Mouse (Mus musculus) lung, adult 2 months (tissue): ENCODE measurements around the gene Ahnak2. TPM values are rescaled to one million over a fixed set of nuclear protein-coding genes. Genes with fewer than 3 reads are reported as not detected.

Experiments
- DNase-seq: peaks from one replicate; pipeline ENCODE4 v3.0.0; 2022
- H3K4me1 ChIP-seq: fragments of 200-500 bp; 2 replicates; pipeline ENCODE4 v1.6.1; 2011; ENCODE audit warnings: low read length; ENCODE audit not compliant: control insufficient read depth, insufficient read depth
- H3K4me3 ChIP-seq: fragments of 200-500 bp; replicated peaks from 2 replicates; pipeline ENCODE3; 2011; ENCODE audit warnings: low read depth, mild to moderate bottlenecking, control low read depth, low read length; ENCODE audit errors: extremely low read depth
- CTCF ChIP-seq: fragments of 200-500 bp; IDR thresholded peaks from 2 replicates; pipeline ENCODE4 v1.5.1; 2011; ENCODE audit warnings: mild to moderate bottlenecking, low read length, control low read depth; ENCODE audit not compliant: insufficient read depth
- POLR2A ChIP-seq: fragments of 200-500 bp; IDR thresholded peaks from 2 replicates; pipeline ENCODE4 v1.6.1; 2011; ENCODE audit warnings: low read depth, mild to moderate bottlenecking, control low read depth, low read length, borderline replicate concordance; ENCODE audit errors: extremely low read depth
- WGBS: fragments of 180-500 bp; shearing (Covaris S2); methylation state at CpG from one replicate; pipeline ENCODE4 v1.1.7; 2018; 5-methylcytosine and 5-hydroxymethylcytosine counted together
- polyA plus RNA-seq: library from polyadenylated mRNA; depleted of rRNA; stranded (reverse); fragments of >200 nt; gene quantifications from 2 replicates; pipeline ENCODE4 v1.2.3, GENCODE M21; 2012; rRNA removed

Gene Ahnak2
- polyA plus RNA-seq, 1 experiment, result 13.3 TPM

DNA sequence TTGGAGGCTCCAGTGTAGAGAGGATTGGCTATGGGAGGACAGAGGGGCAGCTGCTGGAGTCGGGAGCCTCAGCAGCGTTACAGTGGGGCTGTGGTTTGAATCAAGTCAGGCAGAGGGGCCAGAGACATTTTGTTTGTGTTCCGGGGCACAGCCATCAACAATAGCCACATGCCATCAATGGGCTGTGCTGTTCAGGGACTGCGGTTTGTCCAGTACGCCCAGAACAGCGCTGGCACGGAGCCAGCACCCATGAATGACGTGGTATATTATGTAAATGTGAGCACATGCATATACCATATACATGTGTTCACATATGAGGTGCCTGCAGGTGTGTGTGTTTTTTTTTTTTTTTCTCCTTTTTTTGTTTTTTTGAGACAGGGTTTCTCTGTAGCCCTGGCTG is 74.7 kb downstream of the Ahnak2 start:
- WGBS, result 62% methylated on average over 8 of the region's 8 CpGs
- H3K4me1 ChIP-seq, result peaks cover under 1% of the 10 kb centered on the region; the same call in 1 of the 2 replicates
- no peak overlapping the region for H3K4me3 ChIP-seq
- TF ChIP-seq CTCF (no peak), POLR2A (no peak)
- no peak for DNase-seq

DNA sequence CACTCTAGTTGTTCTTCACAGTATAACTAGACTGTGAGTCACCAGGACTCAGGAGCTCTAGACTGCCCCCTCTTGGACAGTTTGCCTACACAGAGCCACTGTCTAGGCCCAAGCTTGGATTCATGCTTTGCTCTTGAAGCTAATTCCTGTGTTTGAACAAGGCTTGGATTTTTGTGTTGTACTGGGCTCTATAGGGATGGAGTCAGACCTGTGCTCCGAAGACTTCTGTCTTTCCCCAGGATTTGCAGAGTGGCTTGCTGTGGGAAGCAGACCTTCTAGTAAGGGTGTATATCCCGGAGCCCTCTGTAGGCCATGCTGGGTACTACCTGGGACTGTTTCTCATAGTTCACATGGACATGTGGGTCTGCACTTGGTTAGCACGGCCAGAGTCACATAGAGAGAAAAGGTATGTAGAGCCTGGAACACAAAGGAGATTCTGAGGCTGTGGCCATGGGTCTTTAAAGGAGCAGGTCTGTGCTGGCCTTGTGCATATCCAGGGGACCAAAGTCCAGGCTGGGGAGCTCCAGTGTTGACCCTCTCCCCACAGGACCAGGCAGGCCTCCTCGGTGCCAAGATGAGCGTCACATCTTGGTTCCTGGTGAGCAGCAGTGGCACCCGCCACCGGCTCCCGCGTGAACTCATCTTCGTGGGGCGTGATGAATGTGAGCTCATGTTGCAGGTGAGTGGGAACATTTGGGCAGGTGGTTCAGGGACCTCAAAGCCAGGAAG is 78.2 kb downstream of the Ahnak2 start:
- peaks cover 3% of the 10 kb centered on the region for H3K4me1 ChIP-seq
- peak; percentile 74 for DNase-seq
- no peak overlapping the region for H3K4me3 ChIP-seq
- WGBS, result 71% methylated on average over 11 of the region's 11 CpGs
- TF ChIP-seq POLR2A (no peak), CTCF (peak; percentile 42)

DNA sequence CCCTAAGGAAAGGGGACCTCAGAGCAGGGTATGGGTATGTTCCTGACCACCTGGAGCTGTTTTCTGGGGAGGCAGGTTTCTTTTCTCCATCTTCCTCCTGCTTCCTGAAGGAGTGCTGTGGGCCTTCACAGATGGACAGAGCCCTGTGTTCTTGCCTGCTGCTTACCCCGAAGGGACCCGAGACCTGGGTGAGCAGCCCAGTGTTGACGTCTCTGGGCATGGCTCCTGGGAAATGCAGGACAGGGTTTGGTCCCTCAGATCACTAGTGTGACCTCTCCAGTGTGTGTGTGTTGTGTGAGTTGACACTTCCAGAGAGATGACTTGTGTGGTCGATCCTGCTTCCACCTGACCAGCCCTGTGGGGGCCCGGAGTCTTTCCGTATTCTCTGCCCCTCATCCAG is 79.0 kb downstream of the Ahnak2 start:
- Histone ChIP-seq H3K4me1 (peaks cover 3% of the 10 kb centered on the region), H3K4me3 (no peak overlapping the region)
- no peak for DNase-seq
- 79% methylated on average over 6 of the region's 6 CpGs for WGBS
- TF ChIP-seq POLR2A, result no peak
- no peak for TF ChIP-seq CTCF

DNA sequence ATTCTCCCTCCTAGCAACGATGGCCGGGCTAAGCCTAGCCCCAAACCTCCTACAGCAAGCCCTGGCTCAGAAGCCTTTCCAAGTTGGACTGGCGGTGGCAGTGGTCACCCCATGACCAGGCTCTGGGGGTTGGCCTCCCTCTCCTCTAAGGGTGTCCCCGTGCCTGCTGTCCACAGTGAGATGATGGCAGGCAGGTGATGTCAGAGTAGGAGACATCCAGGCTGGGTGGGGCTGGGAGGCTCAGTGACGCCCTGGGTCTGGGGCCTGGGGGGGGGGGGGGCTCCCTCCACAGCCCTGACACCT is 79.5 kb downstream of the Ahnak2 start:
- 15% methylated on average over 5 of the region's 5 CpGs for WGBS
- Histone ChIP-seq H3K4me3 (peak overlapping the region; percentile 62), H3K4me1 (peaks cover 3% of the 10 kb centered on the region)
- DNase-seq, result no peak
- no peak for TF ChIP-seq CTCF
- no peak for TF ChIP-seq POLR2A

DNA sequence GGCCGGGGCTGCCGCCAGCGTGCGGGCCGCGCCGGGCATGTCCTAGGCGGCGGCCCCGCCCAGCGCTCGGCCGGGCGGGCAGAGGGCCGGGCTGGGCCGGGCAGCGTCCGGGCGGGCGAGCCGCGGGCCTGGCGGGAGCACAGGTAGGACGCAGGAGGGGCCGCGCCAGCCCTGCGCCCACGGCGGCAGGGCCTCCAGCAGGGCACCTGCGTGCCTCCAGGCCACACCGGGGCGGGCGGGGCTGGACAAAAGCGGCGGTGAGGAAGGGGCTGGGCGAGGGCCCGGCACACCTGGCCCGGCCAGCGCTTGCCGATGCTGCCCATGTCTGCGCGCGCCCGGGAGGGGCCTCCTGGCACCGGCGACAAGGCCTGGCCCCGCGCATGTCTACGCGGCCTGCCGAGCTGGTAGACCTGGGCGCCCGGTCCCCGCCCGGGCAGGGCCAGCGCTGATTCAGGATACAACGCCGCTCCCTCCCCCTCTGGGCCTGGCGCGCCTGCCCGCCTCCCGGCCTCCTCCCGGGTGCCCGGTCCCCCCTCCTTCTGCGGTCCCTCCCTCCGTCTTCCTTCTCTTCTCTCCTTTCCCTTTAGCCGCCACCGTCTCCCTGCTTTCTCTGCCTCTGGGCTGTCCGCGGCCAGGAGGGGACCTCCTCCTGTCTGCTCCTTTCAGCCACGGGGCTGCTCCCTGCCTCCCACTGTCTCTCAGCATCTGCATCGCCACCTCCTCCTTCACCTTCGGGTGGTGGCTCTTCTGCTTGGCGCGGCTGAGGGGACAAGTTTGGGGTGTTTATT is 80.0 kb downstream of the Ahnak2 start:
- TF ChIP-seq POLR2A, result 0 out of 2 replicates have a peak, but pooled peaks have one; percentile 7
- no peak for TF ChIP-seq CTCF
- WGBS, result 4% methylated on average over 70 of the region's 75 CpGs
- Histone ChIP-seq H3K4me3 (peak overlapping the region; percentile 62), H3K4me1 (peaks cover 3% of the 10 kb centered on the region)
- peak; percentile 68 for DNase-seq

Other genes starting within 250 kb of the Ahnak2 start
- 28.0 and 33.6 TPM in 2 replicates for gene Inf2, start 213.9 kb downstream of the Ahnak2 start, polyA plus RNA-seq
- gene Adssl1, start 182.6 kb downstream of the Ahnak2 start, polyA plus RNA-seq, result 33.3 and 39.0 TPM in 2 replicates
- gene Siva1, start 158.0 kb downstream of the Ahnak2 start, polyA plus RNA-seq, result 58.6 and 66.5 TPM in 2 replicates
- 166 and 187 TPM in 2 replicates for gene Akt1, start 127.8 kb downstream of the Ahnak2 start, polyA plus RNA-seq
- gene Zbtb42, start 123.8 kb downstream of the Ahnak2 start, polyA plus RNA-seq, result 40.9 and 51.2 TPM in 2 replicates
- 68.2 and 73.2 TPM in 2 replicates for gene Cep170b, start 82.2 kb downstream of the Ahnak2 start, polyA plus RNA-seq
- 78.2 and 90.1 TPM in 2 replicates for gene Pld4, start 42.0 kb downstream of the Ahnak2 start, polyA plus RNA-seq
- 9.4 and 10.0 TPM in 2 replicates for gene Clba1, start 6.3 kb upstream of the Ahnak2 start, polyA plus RNA-seq
- gene Cdca4, start 26.8 kb upstream of the Ahnak2 start, polyA plus RNA-seq, result 17.0 and 21.4 TPM in 2 replicates
- 9.2 and 12.9 TPM in 2 replicates for gene Gpr132, start 65.6 kb upstream of the Ahnak2 start, polyA plus RNA-seq
- 54.0 and 62.8 TPM in 2 replicates for gene Jag2, start 127.1 kb upstream of the Ahnak2 start, polyA plus RNA-seq
- 43.4 and 47.4 TPM in 2 replicates for gene Nudt14, start 139.5 kb upstream of the Ahnak2 start, polyA plus RNA-seq
- 48.4 and 72.3 TPM in 2 replicates for gene Btbd6, start 173.8 kb upstream of the Ahnak2 start, polyA plus RNA-seq
- gene Brf1, start 198.0 kb upstream of the Ahnak2 start, polyA plus RNA-seq, result 83.3 and 131 TPM in 2 replicates
- gene Pacs2, start 211.9 kb upstream of the Ahnak2 start, polyA plus RNA-seq, result 51.8 and 54.8 TPM in 2 replicates